Mouse (Mus musculus) brown adipose tissue, adult 24 weeks (tissue): Measurements from ENCODE around the gene Tspan4. TPM values are rescaled to one million over a fixed set of nuclear protein-coding genes. Genes with fewer than 3 reads are reported as not detected.
"Not testable (repeated sequence)": the region's sequence is repeated elsewhere in the genome, so short reads cannot be mapped to it uniquely, and the experiment has no call there.

ENCODE experiments used
- H3K27ac ChIP-seq: fragments of 200-500 bp; replicated peaks from 2 replicates; pipeline ENCODE4 v1.5.1; 2012; ENCODE audit warnings: low read depth, mild to moderate bottlenecking, low read length
- H3K4me1 ChIP-seq: fragments of 200-500 bp; 2 replicates; pipeline ENCODE4 v1.6.1; 2012; ENCODE audit warnings: low read length, mixed read lengths; ENCODE audit not compliant: control insufficient read depth, insufficient read depth, insufficient read length
- H3K4me3 ChIP-seq: fragments of 200-500 bp; 2 replicates; pipeline ENCODE4 v1.5.1; 2012; ENCODE audit warnings: low read depth, mild to moderate bottlenecking, low read length, moderate library complexity; ENCODE audit not compliant: insufficient read depth
- polyA plus RNA-seq: library from polyadenylated mRNA; stranded (reverse); fragments of >200 nt; gene quantifications from 2 replicates; pipeline ENCODE4 v1.2.4, GENCODE M21; 2012; ENCODE audit not compliant: missing spikeins, insufficient read depth, insufficient read length

The Tspan4 gene
- polyA plus RNA-seq, 1 experiment: 39.6 TPM

- Histone ChIP-seq H3K4me1 (peaks cover 16% of the 10 kb centered on the region), H3K27ac (peak overlapping the region; percentile 36), H3K4me3 (peak overlapping the region; percentile 51)
Observed at GRCm38 (mm10) chr7:141435856-141436522, 39.1 kb upstream of the Tspan4 start.

GRCm38 (mm10) chr7:141436523-141436892, 38.5 kb upstream of the Tspan4 start:
- H3K4me3 ChIP-seq: peak overlapping the region; percentile 97
- H3K27ac ChIP-seq: no peak overlapping the region
- H3K4me1 ChIP-seq: peaks cover 16% of the 10 kb centered on the region

GRCm38 (mm10) chr7:141437178-141438120, 37.6 kb upstream of the Tspan4 start, which contains the start of gene Slc25a22:
TSS of gene Slc25a22 (minus strand) at chr7:141437892.
- peaks cover 16% of the 10 kb centered on the region for H3K4me1 ChIP-seq
- H3K4me3 ChIP-seq: peak within 1 kb of the TSS; percentile 97
- H3K27ac ChIP-seq: peak within 1 kb of the TSS; percentile 82

GRCm38 (mm10) chr7:141438201-141438968, 36.7 kb upstream of the Tspan4 start:
- Histone ChIP-seq H3K4me1 (peaks cover 19% of the 10 kb centered on the region), H3K27ac (no peak overlapping the region), H3K4me3 (no peak overlapping the region)

- peaks cover 18% of the 10 kb centered on the region for H3K4me1 ChIP-seq
- no peak overlapping the region for H3K27ac ChIP-seq
Observed at GRCm38 (mm10) chr7:141439140-141439679, 35.8 kb upstream of the Tspan4 start.

GRCm38 (mm10) chr7:141439811-141440210, 35.2 kb upstream of the Tspan4 start:
- no peak overlapping the region for H3K27ac ChIP-seq
- H3K4me3 ChIP-seq: no peak overlapping the region
- H3K4me1 ChIP-seq: peaks cover 18% of the 10 kb centered on the region

More at GRCm38 (mm10) chr7:141439140-141439679, 35.8 kb upstream of the Tspan4 start:
- no peak overlapping the region for H3K4me3 ChIP-seq

- H3K4me1 ChIP-seq: peaks cover 14% of the 10 kb centered on the region
- H3K27ac ChIP-seq: no peak overlapping the region
- no peak overlapping the region for H3K4me3 ChIP-seq
Observed at GRCm38 (mm10) chr7:141440613-141441012, 34.4 kb upstream of the Tspan4 start.

- peaks cover 8% of the 10 kb centered on the region for H3K4me1 ChIP-seq
- H3K27ac ChIP-seq: no peak overlapping the region
- H3K4me3 ChIP-seq: no peak overlapping the region
Observed at GRCm38 (mm10) chr7:141441460-141441859, 33.6 kb upstream of the Tspan4 start.

- H3K4me3 ChIP-seq: no peak overlapping the region
- H3K4me1 ChIP-seq: peaks cover 4% of the 10 kb centered on the region; the same call in 1 of the 2 replicates
- H3K27ac ChIP-seq: no peak overlapping the region
Observed at GRCm38 (mm10) chr7:141442199-141442598, 32.8 kb upstream of the Tspan4 start.

- H3K4me1 ChIP-seq: peaks cover 4% of the 10 kb centered on the region; the same call in 1 of the 2 replicates
- H3K27ac ChIP-seq: no peak overlapping the region
- H3K4me3 ChIP-seq: peak overlapping the region; percentile 48
Observed at GRCm38 (mm10) chr7:141443081-141443821, 31.8 kb upstream of the Tspan4 start.

- Histone ChIP-seq H3K4me1 (peaks cover 7% of the 10 kb centered on the region; the same call in 1 of the 2 replicates), H3K27ac (peak within 1 kb of the TSS; percentile 53; the same call in 1 of the 2 replicates), H3K4me3 (peak within 1 kb of the TSS; percentile 48)
Observed at GRCm38 (mm10) chr7:141443828-141444237, 31.2 kb upstream of the Tspan4 start, which contains the start of gene Pidd1. TSS of gene Pidd1 (minus strand) at chr7:141444025.

- not testable (repeated sequence) for H3K27ac ChIP-seq, H3K4me1 ChIP-seq, H3K4me3 ChIP-seq
Observed at GRCm38 (mm10) chr7:141446374-141446773, 28.7 kb upstream of the Tspan4 start.

GRCm38 (mm10) chr7:141447110-141447991, 27.7 kb upstream of the Tspan4 start, which contains the start of gene Rplp2:
TSS of gene Rplp2 (plus strand) at chr7:141447370.
- H3K4me3 ChIP-seq: peak within 1 kb of the TSS; percentile 87
- H3K27ac ChIP-seq: peak within 1 kb of the TSS; percentile 100
- peaks cover 7% of the 10 kb centered on the region; the same call in 1 of the 2 replicates for H3K4me1 ChIP-seq
